In genomic region chr11:119516677-119517361, GRCm38 (mm10) we compare ENCODE assay signal across 9 mouse cellular contexts. TPM values are rescaled to one million over a fixed set of nuclear protein-coding genes. Genes with fewer than 3 reads are reported as not detected.
A peak's percentile ranks its signal among the peaks of the same experiment; 100 is the strongest.
DNase-seq lines count a peak whose midpoint lies in the region; ATAC-seq and TF ChIP-seq lines count a peak whose summit lies in the region.
"Had no signal": no experiment of that assay in that cellular context is flagged by ENCODE, and none has a peak within 500 bp of the region (broad histone marks: within the 10 kb centered on the region; RNA-seq: fewer than 3 reads in every experiment).

No protein-coding gene starts in this region.

- H3K79me3 ChIP-seq in C2C12 (ENCODE audit: low read depth), result no peaks in the 10 kb centered on the region

- H3K9me3 ChIP-seq in hindbrain, embryonic 12.5 days (replicated peaks), result no peaks in the 10 kb centered on the region
- H3K9me3 ChIP-seq: megakaryocyte, embryonic 14.5 days had no signal

- H3K79me2 ChIP-seq in C2C12 (ENCODE audit: control insufficient read depth, insufficient read depth), result no peaks in the 10 kb centered on the region

- no peaks in the 10 kb centered on the region for H3K36me3 ChIP-seq in C2C12 (ENCODE audit: control insufficient read depth, insufficient read depth)
- no peaks in the 10 kb centered on the region for H3K36me3 ChIP-seq in hindbrain, embryonic 12.5 days

- peak; percentile 27 for TF ChIP-seq CTCF in C2C12 (IDR thresholded peaks at IDR 0.05; ENCODE audit: control insufficient read depth, insufficient read depth, insufficient read length)

- no peak overlapping the region for H3K9ac ChIP-seq in hindbrain, embryonic 12.5 days

- no peak overlapping the region for H3K4me2 ChIP-seq in hindbrain, embryonic 12.5 days (replicated peaks)

- H3K4me3 ChIP-seq in C2C12 (ENCODE audit: insufficient read depth, poor library complexity, severe bottlenecking), result no peak overlapping the region
- no peak overlapping the region for H3K4me3 ChIP-seq in hindbrain, embryonic 12.5 days
- H3K4me3 ChIP-seq: megakaryocyte, embryonic 14.5 days had no signal

- WGBS in hindbrain, embryonic 12.5 days, result 68% methylated on average over 12 of the region's 12 CpGs

- 0 out of 2 replicates have a peak overlapping the region, but pooled peaks have one; percentile 2 for H3K27ac ChIP-seq in hindbrain, embryonic 12.5 days

- peaks cover 45% of the 10 kb centered on the region for H3K4me1 ChIP-seq in hindbrain, embryonic 12.5 days

- 0 out of 2 replicates have a peak, but pooled peaks have one; percentile 7 for ATAC-seq in hindbrain, embryonic 12.5 days (ENCODE audit: low FRiP score)
- ATAC-seq in megakaryocyte, adult 5-6 weeks (ENCODE audit: poor library complexity, severe bottlenecking), result no peak

- peak; percentile 47 to 59 for DNase-seq in kidney, postnatal 4 days
- DNase-seq in kidney, adult 8-10 months, result no peak
- DNase-seq in adrenal gland, postnatal 14 days, result peak; percentile 54
- DNase-seq in thymus, postnatal 36 days, result no peak
- DNase-seq in heart, adult 8-10 months (ENCODE audit: low spot score), result no peak

- H3ac ChIP-seq in C2C12 (ENCODE audit: control insufficient read depth, insufficient read length, low read depth), result no peak overlapping the region

- H3K27me3 ChIP-seq in C2C12 (ENCODE audit: control insufficient read depth, insufficient read depth, insufficient read length), result no peaks in the 10 kb centered on the region
- H3K27me3 ChIP-seq in hindbrain, embryonic 12.5 days, result no peaks in the 10 kb centered on the region

TF ChIP-seq in C2C12, 6 proteins besides CTCF, POLR2A, EP300 and RAD21:
- TF ChIP-seq MYOD1 (IDR thresholded peaks at IDR 0.05; ENCODE audit: control insufficient read depth, insufficient read length, low read depth), result peak; percentile 55
- TF ChIP-seq CEBPB (IDR thresholded peaks at IDR 0.05; ENCODE audit: low read depth), result no peak
- TF ChIP-seq FOSL1 (IDR thresholded peaks at IDR 0.05; ENCODE audit: insufficient read depth, low read length, poor library complexity, severe bottlenecking), result peak; percentile 24

RNA-seq across cellular contexts. Expression of gene Endov, which starts 25.7 kb away (rescaled TPM):
- 18.4 TPM for polyA plus RNA-seq in C2C12 (2012; fragmentation: generic; extraction: Trizol)
- total RNA-seq in adrenal gland, postnatal 14 days (2021), result 19.7 and 22.4 TPM in 2 replicates
- polyA plus RNA-seq in hindbrain, embryonic 12.5 days (2016; fragmentation: Nextera tagmentation; extraction: Ambion mirVana), result 22.2 and 24.9 TPM in 2 replicates
- 4.5 and 4.7 TPM in 2 replicates for total RNA-seq in megakaryocyte, adult 5-6 weeks (2015)
- 5.3 and 5.6 TPM in 2 replicates for total RNA-seq in megakaryocyte, adult 5-6 weeks (2017)
- total RNA-seq in heart, adult 8-10 months (2022), result 10 to 100 TPM in 1 of 4 experiments, 1 to 10 TPM in 3; 7.2 to 13.2 (median 7.9) TPM

RNA-seq across cellular contexts. Expression of gene Nptx1, which starts 30.7 kb away (rescaled TPM):
- 30.2 TPM for polyA plus RNA-seq in C2C12 (2012; fragmentation: generic; extraction: Trizol)
- total RNA-seq in adrenal gland, postnatal 14 days (2021), result 3.3 and 4.1 TPM in 2 replicates
- 14.8 and 15.2 TPM in 2 replicates for polyA plus RNA-seq in hindbrain, embryonic 12.5 days (2016; fragmentation: Nextera tagmentation; extraction: Ambion mirVana)
- total RNA-seq in megakaryocyte, adult 5-6 weeks (2015), result not detected in 2 replicates
- not detected in 2 replicates for total RNA-seq in megakaryocyte, adult 5-6 weeks (2017)
- total RNA-seq in heart, adult 8-10 months (2022), result under 1 TPM; 0.09 to 0.24 (median 0.16) TPM

Comparison
In these comparisons a context has a peak if more than half of its experiments do, and no peak if none do; other contexts are left out.
1. DNase-seq: peak in kidney, postnatal 4 days (2 of 2) and adrenal gland, postnatal 14 days (single experiment); none in kidney, adult 8-10 months (0 of 2), thymus, postnatal 36 days (0 of 2) and heart, adult 8-10 months (single experiment).